Mouse (Mus musculus) lung, embryonic 14.5 days (tissue): Measurements from ENCODE around the gene Spag6. TPM values are rescaled to one million over a fixed set of nuclear protein-coding genes. Genes with fewer than 3 reads are reported as not detected.

ENCODE experiments used
- ATAC-seq: fragments of 200-750 bp; cut with Nextera tagmentation; 2 replicates; pipeline ENCODE4 v1.8.0; 2017; ENCODE audit warnings: mild to moderate bottlenecking, moderate TSS enrichment, moderate library complexity; ENCODE audit not compliant: insufficient read depth
- DNase-seq: peaks from one replicate; pipeline ENCODE4 v3.0.0-alpha.2; 2015
- H3K27ac ChIP-seq: fragments of 300-500 bp; sonication (generic); 2 replicates; pipeline ENCODE4 v1.5.1; 2014; ENCODE audit warnings: low read depth, mild to moderate bottlenecking, moderate library complexity
- H3K27me3 ChIP-seq: fragments of 300-500 bp; sonication (generic); 2 replicates; pipeline ENCODE4 v1.6.1; 2014; ENCODE audit warnings: low read length, control low read depth; ENCODE audit not compliant: insufficient read depth
- H3K36me3 ChIP-seq: fragments of 300-500 bp; sonication (generic); 2 replicates; pipeline ENCODE4 v1.6.1; 2014; ENCODE audit warnings: control low read depth; ENCODE audit not compliant: insufficient read depth
- H3K4me1 ChIP-seq: fragments of 300-500 bp; sonication (generic); 2 replicates; pipeline ENCODE4 v1.6.1; 2014; ENCODE audit warnings: antibody characterized with exemption, control low read depth; ENCODE audit not compliant: insufficient read depth
- H3K4me2 ChIP-seq: fragments of 300-500 bp; sonication (generic); 2 replicates; pipeline ENCODE4 v1.6.1; 2014; ENCODE audit warnings: mild to moderate bottlenecking
- H3K4me3 ChIP-seq: fragments of 300-500 bp; sonication (generic); 2 replicates; pipeline ENCODE4 v1.5.1; 2014; ENCODE audit warnings: low read depth, low read length
- H3K9ac ChIP-seq: fragments of 300-500 bp; sonication (generic); 2 replicates; pipeline ENCODE4 v1.6.1; 2014
- H3K9me3 ChIP-seq: fragments of 300-500 bp; sonication (generic); 2 replicates; pipeline ENCODE4 v1.6.1; 2016; ENCODE audit warnings: low read depth, low read length, control low read depth
- CTCF ChIP-seq: IDR thresholded peaks from 2 replicates; pipeline ENCODE4 v1.5.1; 2016; ENCODE audit warnings: antibody characterized with exemption, low read depth
- WGBS: fragments of 180-500 bp; shearing (Covaris S2); extraction: QIAGEN DNeasy Blood & Tissue Kit; methylation state at CpG from one replicate; pipeline ENCODE4 v1.1.7; 2014; 5-methylcytosine and 5-hydroxymethylcytosine counted together
- polyA plus RNA-seq: library from polyadenylated mRNA; unstranded; fragments of >200 nt; fragmentation: Nextera tagmentation; extraction: Ambion mirVana; gene quantifications from 2 replicates; pipeline ENCODE4 v1.2.1, GENCODE M21; 2014

The Spag6 gene
- polyA plus RNA-seq, 1 experiment from 2014 or later, result 0.14 TPM

DNA sequence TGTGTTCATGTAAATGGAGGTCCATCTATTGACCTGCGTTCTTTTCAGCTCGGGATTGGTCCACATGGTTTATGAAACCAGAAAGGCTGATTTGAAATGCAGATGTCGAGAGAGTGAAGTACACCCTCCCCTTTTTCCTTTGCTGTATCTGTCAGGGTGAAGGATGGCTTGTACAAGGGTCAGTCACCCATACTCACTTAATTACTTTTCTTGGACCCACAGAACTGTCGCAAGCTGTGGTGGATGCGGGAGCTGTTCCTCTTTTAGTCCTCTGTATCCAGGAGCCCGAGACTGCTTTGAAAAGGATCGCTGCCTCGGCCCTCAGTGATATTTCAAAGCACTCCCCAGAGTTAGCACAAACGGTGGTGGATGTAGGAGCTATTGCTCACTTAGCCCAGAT is 37.9 kb downstream of the Spag6 start:
- 41% methylated on average over 9 of the region's 9 CpGs for WGBS
- ATAC-seq (no peak), DNase-seq (no peak)
- H3K27me3 ChIP-seq, result no peaks in the 10 kb centered on the region
- H3K36me3 ChIP-seq, result no peaks in the 10 kb centered on the region
- H3K4me2 ChIP-seq, result no peak overlapping the region
- H3K4me1 ChIP-seq, result no peaks in the 10 kb centered on the region
- H3K27ac ChIP-seq, result no peak overlapping the region
- no peaks in the 10 kb centered on the region for H3K9me3 ChIP-seq
- no peak overlapping the region for H3K4me3 ChIP-seq
- H3K9ac ChIP-seq, result no peak overlapping the region
- no peak for TF ChIP-seq CTCF

- Histone ChIP-seq H3K36me3 (no peaks in the 10 kb centered on the region), H3K9ac (no peak overlapping the region), H3K4me1 (no peaks in the 10 kb centered on the region), H3K4me3 (no peak overlapping the region), H3K27me3 (no peaks in the 10 kb centered on the region), H3K9me3 (no peaks in the 10 kb centered on the region), H3K27ac (no peak overlapping the region), H3K4me2 (no peak overlapping the region)
- DNase-seq (peak; percentile 17), ATAC-seq (no peak)
- WGBS, result 39% methylated on average over 5 of the region's 5 CpGs
- no peak for TF ChIP-seq CTCF
Observed at GRCm38 (mm10) chr2:18734394-18735127, 40.7 kb downstream of the Spag6 start.

GRCm38 (mm10) chr2:18737040-18737439 is 43.2 kb downstream of the Spag6 start:
- 53% methylated on average over 8 of the region's 8 CpGs for WGBS
- no peak for DNase-seq
- Histone ChIP-seq H3K27me3 (no peaks in the 10 kb centered on the region), H3K9me3 (no peaks in the 10 kb centered on the region), H3K4me2 (no peak overlapping the region), H3K4me3 (no peak overlapping the region), H3K4me1 (no peaks in the 10 kb centered on the region), H3K9ac (no peak overlapping the region), H3K27ac (no peak overlapping the region), H3K36me3 (no peaks in the 10 kb centered on the region)
- no peak for TF ChIP-seq CTCF
- no peak for ATAC-seq

DNA sequence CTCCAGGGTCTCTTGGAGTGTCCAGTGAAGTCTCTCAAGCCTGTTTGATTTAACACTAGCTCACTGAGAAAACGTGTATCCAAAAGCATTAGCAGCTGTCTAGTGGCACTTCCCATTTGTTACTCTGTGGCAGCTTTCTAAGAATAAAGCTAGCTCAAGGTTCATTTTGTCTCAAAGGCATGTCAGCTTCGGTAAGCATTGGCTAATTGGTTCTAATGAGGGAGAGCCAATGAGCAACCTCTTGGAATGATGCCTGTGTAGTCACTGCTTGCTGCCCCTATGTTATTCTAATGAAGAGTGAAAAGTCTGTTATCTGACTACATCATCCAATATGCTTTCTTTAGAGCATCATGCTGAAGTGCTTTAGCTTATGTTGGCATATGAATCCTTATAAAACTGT is 45.4 kb downstream of the Spag6 start:
- no peaks in the 10 kb centered on the region for H3K36me3 ChIP-seq
- WGBS, result 49% methylated on average over 2 of the region's 2 CpGs
- no peak for ATAC-seq
- no peaks in the 10 kb centered on the region for H3K27me3 ChIP-seq
- no peak for TF ChIP-seq CTCF
- DNase-seq, result no peak
- no peak overlapping the region for H3K9ac ChIP-seq
- no peak overlapping the region for H3K4me3 ChIP-seq
- no peaks in the 10 kb centered on the region for H3K9me3 ChIP-seq
- H3K27ac ChIP-seq, result no peak overlapping the region
- H3K4me1 ChIP-seq, result no peaks in the 10 kb centered on the region
- H3K4me2 ChIP-seq, result no peak overlapping the region

DNA sequence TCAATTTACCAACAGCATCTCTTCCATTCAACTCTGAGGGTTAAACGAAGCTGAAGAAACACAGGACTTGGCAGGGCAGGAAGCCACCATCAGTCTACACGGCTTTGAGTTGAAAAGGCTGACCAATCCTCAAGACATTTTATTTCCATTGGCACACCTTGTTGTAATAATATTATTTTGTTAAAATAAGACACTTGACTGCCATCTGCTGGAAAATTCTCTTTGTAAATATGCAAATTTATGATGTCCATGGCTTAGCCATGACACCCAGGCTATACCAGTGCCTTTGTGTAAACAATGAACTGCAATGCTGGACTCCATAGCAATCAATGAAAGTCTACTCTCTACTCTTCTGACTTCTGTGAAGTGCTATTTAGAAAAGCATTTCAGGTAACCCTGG is 62.3 kb downstream of the Spag6 start:
- Histone ChIP-seq H3K4me3 (no peak overlapping the region), H3K4me2 (no peak overlapping the region), H3K9ac (no peak overlapping the region), H3K27ac (no peak overlapping the region), H3K36me3 (no peaks in the 10 kb centered on the region), H3K4me1 (no peaks in the 10 kb centered on the region), H3K27me3 (no peaks in the 10 kb centered on the region), H3K9me3 (no peaks in the 10 kb centered on the region)
- DNase-seq, result peak; percentile 80
- TF ChIP-seq CTCF, result no peak; the same call in 1 of the 2 replicates
- WGBS, result 47% methylated on average over 2 of the region's 2 CpGs
- ATAC-seq, result no peak

DNA sequence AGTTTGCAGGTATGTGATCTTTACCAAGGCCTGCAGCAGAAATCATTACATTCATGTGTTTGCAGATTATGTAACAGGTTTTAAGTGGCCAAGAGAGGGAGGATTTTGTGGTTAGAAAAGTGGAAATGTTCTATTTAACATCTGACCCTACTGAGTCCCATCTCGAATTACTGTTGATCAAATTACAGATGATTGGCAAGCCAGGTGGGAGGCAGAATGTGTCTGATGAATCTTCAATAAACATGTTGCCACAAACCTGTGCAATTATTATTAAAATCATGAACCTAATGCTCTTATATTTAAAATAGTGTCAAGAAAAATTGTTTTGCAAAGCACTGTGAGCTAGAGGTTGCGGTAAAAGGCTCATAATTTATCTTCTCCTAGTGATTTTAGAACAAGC is 71.0 kb downstream of the Spag6 start:
- ATAC-seq (no peak), DNase-seq (no peak)
- WGBS, result 67% methylated on average over 2 of the region's 2 CpGs
- H3K27ac ChIP-seq, result no peak overlapping the region
- TF ChIP-seq CTCF, result no peak
- 0 out of 2 replicates have a peak, but pooled peaks cover 4% of the 10 kb centered on the region for H3K4me1 ChIP-seq
- no peak overlapping the region for H3K4me3 ChIP-seq
- no peaks in the 10 kb centered on the region for H3K36me3 ChIP-seq
- H3K9me3 ChIP-seq, result no peaks in the 10 kb centered on the region
- H3K9ac ChIP-seq, result no peak overlapping the region
- H3K4me2 ChIP-seq, result no peak overlapping the region
- H3K27me3 ChIP-seq, result no peaks in the 10 kb centered on the region

DNA sequence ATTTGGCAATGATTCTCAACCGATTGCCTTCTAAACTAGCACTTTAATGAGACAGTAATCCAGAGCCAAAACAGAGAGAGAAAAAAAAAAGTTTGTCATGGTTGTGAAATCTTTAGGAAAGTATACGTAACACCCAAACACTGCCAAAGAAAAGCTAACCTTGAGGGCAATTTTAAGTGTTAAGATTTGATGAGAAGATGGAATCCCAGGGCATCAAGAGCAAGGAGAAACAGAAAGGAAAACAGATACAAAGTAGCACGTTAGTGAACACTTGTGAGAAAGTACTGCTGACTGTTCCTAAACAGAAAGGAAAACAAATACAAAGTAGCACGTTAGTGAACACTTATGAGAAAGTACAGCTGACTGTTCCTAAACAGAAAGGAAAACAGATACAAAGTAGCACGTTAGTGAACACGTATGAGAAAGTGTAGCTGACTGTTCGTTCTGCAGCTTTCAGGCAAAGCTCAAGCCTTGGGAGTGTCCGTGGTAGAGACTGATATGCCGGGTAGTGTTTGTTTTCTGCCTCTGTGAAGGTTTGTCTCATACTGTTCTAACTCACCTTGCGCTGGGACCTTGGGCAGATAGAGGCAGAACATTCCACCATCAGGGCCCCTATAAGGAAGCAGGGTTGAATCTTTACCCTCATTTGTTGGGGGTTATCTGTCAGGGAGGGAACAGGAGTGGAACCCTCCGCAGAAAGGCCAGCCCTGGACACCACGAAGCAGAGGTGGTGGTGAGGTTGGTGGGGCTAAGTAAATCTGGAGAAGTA is 71.8 kb downstream of the Spag6 start:
- Histone ChIP-seq H3K27me3 (no peaks in the 10 kb centered on the region), H3K9ac (no peak overlapping the region), H3K36me3 (no peaks in the 10 kb centered on the region), H3K4me3 (peak overlapping the region; percentile 14; the same call in 1 of the 2 replicates), H3K4me1 (0 out of 2 replicates have a peak, but pooled peaks cover 4% of the 10 kb centered on the region), H3K9me3 (no peaks in the 10 kb centered on the region), H3K4me2 (peak overlapping the region; percentile 74), H3K27ac (no peak overlapping the region)
- 25% methylated on average over 12 of the region's 12 CpGs for WGBS
- DNase-seq (peak; percentile 67), ATAC-seq (peak; percentile 39)
- TF ChIP-seq CTCF, result no peak
